Mouse (Mus musculus): ENCODE results near the gene Tmem200b. TPM values are rescaled to one million over a fixed set of nuclear protein-coding genes. Genes with fewer than 3 reads are reported as not detected.

The Tmem200b gene
- total RNA-seq (2022) = 1 to 10 TPM; 4.3 to 6.5 (median 5.1) TPM

GRCm38 (mm10) chr4:131921461-131922346 lies at the start of gene Tmem200b:
Gene Tmem200b, plus strand, starts transcription at chr4:131921771.
- DNase-seq (ENCODE audit: low spot score) = no peak

- no peak for DNase-seq (ENCODE audit: low spot score)
Measured at GRCm38 (mm10) chr4:131872672-131873292, 48.8 kb upstream of the Tmem200b start.

DNA sequence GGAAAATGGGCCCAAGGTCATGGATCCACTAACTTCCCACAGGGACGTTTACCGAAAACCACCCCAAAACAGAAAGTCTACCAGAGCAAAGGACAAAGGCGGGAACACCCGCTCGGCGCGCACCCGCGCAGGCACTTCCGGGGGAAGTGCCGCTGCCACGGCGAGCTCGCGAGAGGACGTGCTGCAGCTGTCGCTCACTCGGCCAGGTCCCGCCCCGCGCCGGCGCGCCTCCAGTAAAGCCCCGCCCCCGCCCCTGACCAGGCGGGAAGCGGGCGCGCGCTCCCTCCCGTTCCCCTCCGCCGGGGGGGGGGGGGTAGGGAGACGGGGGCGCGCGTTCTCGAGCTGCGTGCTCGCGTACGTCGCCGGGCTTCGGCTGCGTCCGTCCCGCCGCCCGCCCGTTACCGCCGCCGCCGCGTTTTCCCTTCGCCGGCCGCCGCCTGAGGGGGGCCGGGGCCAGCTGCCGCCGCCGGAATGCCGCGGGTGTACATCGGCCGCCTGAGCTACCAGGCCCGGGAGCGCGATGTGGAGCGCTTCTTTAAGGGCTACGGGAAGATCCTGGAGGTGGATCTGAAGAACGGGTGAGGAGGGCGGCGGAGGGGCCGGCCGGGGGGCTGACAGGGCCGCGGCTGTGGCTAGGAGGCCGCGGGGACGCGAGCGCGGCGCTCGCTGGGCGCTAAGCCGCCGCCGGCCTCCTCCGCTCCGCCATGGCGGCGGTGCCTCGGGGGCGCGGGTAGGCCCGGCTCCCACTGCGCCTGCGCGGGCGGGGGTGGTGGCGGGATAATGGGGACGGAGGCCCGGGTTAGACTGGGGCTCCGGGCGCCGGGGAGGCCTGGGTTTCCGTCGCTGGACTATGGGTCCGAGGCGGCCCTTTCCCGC lies 48.0 kb upstream of the Tmem200b start, which contains the start of gene Srsf4:
Gene Srsf4 (plus strand): TSS at position 325 of the 876 bp plus-strand sequence.
- peak; percentile 89 for DNase-seq (ENCODE audit: low spot score)

DNA sequence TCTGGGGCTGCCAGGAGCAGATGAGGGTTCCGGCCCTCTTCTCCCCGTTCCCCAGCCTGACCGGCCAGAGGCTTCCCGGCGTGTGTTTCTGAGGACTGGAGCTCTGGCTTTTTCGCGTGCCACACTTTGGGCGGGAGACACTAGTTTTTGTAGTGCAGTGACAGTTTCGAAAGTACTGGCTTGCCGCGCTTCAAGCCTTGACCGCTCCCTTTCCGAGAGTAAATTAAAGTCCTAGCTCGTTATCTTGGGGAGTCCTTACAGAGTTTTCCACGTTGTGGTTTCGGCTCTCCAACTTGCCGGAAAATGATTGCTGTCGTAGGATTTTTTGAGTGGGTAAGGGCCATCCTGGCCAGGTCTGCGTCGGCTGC lies 47.4 kb upstream of the Tmem200b start:
- no peak for DNase-seq (ENCODE audit: low spot score)

- DNase-seq (ENCODE audit: low spot score) = no peak
Measured at GRCm38 (mm10) chr4:131874567-131874966, 47.0 kb upstream of the Tmem200b start.

DNA sequence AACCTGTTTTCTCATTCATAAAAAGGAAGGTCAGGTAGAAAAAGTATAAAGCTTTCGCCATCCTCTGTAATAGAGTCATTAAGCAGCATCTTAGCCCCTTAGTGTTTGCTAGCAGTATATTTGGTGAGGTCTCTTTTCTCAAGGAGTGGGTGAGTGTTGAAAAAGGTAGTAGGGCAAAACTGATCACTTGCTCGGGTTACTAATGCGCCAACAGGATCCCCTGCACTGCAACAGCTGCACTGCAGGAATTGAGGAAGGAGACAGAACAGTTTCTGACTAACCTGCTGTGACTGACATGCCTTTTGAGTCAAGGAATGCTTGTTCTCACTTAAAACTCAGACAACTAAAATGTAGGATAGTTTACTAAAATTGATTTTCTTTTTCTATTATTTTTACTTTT lies 46.3 kb upstream of the Tmem200b start:
- DNase-seq (ENCODE audit: low spot score) = no peak

GRCm38 (mm10) chr4:131876836-131877235 lies 44.7 kb upstream of the Tmem200b start:
- no peak for DNase-seq (ENCODE audit: low spot score)

DNA sequence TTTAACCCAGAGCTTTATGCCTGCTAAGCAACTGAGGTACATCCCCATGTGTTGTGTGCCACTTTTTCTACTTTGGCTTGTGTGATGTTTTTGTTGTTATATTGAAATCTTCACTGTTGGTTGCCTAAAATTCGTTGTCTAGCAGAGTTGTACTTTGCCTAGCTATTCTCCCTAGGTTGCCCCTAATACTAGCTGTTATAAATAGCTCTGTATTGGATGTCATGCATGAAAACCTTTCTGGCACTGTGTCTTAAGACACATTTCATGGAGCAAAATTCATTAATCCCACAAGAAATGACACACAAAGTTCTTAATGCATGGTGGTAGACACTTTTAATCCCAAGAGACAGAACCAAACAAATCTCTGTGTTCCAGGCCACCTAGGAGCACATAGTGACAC lies 41.9 kb upstream of the Tmem200b start:
- DNase-seq (ENCODE audit: low spot score) = no peak

- DNase-seq (ENCODE audit: low spot score) = no peak
Measured at GRCm38 (mm10) chr4:131881306-131881705, 40.3 kb upstream of the Tmem200b start.

DNA sequence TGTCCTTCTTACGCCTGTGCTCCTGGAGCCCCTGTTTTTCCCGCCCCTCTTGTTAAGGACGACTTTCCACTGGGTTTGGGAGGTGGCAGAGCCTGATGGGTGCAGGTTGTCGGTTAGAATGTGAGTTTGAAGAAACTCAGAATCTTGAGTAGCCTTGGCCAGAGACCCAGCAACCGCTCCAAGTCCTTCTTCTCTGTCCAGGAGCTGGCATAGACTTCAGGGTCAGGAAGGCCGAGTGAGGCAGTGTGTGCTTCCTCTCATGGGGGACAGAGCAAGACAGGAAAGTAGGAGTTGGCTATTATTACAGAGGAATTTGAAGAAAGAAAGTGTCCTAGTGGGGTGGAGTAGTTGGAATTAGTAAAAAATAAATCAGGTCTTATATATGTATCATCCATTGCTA lies 38.0 kb upstream of the Tmem200b start:
- no peak for DNase-seq (ENCODE audit: low spot score)

GRCm38 (mm10) chr4:131885376-131885775 lies 36.2 kb upstream of the Tmem200b start:
- peak; percentile 50 for DNase-seq (ENCODE audit: low spot score)

DNA sequence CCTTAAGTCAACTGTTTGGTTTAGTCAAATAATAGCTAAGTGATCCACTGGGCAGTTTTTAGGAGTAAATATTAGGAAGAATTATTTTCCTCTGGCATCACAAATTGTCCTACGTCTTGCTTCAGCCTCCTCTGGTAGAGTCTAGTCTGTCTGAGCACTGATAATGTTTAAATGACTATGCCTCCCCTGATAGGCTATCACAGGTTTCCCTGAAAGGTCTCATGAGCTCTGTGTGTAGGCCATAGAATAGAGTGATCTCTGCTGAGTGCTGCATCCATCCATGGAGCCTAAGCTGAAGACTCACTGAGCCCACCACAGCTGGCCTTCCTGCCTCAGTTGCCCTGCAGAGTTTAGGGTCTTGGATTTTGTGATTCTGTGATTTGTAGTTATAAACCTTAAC lies 33.0 kb upstream of the Tmem200b start:
- no peak for DNase-seq (ENCODE audit: low spot score)

- DNase-seq (ENCODE audit: low spot score) = no peak
Measured at GRCm38 (mm10) chr4:131890692-131891091, 30.9 kb upstream of the Tmem200b start.

DNA sequence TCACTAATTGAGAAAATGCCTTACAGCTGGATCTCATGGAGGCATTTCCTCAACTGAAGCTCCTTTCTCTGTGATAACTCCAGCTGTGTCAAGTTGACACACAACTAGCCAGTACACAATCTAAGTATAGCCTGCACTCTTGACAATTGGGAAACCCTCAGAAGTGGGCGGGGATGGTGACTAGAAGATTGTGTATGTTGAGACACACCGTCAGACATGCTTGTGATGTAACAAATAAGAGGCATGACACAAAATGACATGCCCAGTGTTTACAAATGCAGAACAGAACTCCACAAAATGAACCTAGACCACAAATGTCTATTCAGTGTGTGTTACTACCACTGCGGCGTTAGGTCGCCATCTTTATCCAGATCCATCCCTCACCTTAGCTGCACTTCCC lies 24.5 kb upstream of the Tmem200b start:
- no peak for DNase-seq (ENCODE audit: low spot score)

DNA sequence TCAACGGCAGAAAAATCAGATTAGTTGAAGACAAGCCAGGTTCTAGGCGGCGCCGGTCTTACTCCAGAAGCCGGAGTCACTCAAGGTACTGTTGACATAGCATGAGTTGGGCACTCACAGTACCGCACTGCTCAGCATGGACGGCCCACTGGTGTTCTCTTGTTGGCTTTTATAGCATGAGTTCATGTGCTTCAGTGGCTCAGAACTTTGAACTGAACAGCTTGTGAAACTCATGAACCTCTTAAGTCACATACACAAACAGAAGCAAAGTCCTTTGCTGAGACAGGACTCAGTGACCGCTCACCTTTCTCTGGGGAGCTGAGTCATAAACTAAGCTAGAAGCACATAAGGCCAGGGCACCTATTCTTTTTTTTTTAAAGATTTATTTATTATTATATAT lies 23.8 kb upstream of the Tmem200b start:
- no peak for DNase-seq (ENCODE audit: low spot score)

DNA sequence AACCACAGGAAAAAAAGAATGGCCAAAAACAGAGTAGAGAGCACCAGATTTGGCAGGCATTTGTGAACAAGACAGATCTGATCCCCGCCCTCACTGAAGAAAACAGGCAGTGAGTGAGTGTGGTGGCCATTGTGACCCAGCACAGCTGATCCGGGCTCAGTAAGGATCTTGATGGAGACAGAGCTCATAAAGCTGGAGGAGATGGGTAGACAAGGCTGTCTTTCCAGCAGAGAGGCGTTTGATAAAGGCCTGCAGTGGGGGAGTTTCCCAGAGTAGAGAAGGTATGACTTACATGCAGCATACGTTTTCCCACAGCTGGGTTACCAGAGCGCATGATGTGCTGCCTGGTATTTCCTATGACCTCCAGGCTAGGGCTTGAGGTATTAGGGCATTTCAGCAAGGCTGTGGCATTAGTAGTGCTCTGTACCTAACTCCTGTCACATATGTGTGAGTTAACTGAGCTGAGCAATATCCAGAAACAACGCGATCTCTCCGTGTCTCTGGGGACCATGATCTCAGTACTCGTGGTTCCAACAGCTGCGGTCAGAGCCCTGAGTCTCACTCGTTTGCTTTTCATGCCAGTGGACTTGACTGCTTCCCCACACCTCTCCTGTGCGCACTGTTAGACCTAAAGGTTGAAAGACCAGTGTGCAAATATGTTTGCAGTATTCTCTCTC lies 22.9 kb upstream of the Tmem200b start:
- no peak for DNase-seq (ENCODE audit: low spot score)

DNA sequence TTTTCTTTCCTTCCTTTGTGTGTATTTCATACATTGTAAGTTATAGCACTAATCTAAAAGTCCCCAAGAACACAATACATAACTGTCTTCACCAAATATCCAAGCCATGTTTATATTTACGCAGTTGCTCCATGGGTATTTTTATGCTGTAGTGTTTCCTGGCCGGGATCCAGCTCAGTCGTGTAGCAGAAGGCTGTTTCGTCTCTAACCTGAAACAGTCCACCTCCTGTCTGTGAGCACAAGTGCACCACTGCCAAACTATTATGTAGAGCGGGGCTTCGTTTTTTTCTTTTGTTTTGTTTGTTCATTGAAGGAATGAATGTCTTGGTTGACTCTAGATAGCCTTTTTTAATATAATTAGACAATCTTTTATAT lies 22.4 kb upstream of the Tmem200b start:
- no peak for DNase-seq (ENCODE audit: low spot score)

GRCm38 (mm10) chr4:131901090-131901489 lies 20.5 kb upstream of the Tmem200b start:
- DNase-seq (ENCODE audit: low spot score) = no peak

DNA sequence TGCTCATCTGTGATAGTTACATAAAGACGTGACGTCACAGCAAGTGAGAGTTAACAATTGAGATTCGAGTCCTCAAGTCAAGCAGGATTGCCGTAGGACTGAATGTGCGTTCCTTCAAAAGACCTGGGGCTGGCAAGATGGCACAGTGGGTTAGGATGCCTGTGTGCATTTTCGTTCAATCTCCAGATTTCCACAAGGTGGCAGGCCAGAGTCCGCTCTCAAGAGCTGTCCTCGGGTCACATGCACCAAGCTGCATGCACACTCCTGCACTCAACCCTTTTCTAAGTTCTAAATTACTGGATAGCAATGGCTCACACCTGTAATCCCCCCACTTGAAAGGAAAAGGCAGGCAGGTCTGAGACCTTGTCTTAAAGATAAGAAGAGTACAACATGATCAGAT lies 17.1 kb upstream of the Tmem200b start:
- DNase-seq (ENCODE audit: low spot score) = no peak

- no peak for DNase-seq (ENCODE audit: low spot score)
Measured at GRCm38 (mm10) chr4:131906423-131906822, 15.1 kb upstream of the Tmem200b start.

GRCm38 (mm10) chr4:131907912-131908311 lies 13.7 kb upstream of the Tmem200b start:
- no peak for DNase-seq (ENCODE audit: low spot score)

Measured in heart, adult 8-10 months (tissue).